Mouse (Mus musculus): ENCODE results near the gene Etl4.

DNA sequence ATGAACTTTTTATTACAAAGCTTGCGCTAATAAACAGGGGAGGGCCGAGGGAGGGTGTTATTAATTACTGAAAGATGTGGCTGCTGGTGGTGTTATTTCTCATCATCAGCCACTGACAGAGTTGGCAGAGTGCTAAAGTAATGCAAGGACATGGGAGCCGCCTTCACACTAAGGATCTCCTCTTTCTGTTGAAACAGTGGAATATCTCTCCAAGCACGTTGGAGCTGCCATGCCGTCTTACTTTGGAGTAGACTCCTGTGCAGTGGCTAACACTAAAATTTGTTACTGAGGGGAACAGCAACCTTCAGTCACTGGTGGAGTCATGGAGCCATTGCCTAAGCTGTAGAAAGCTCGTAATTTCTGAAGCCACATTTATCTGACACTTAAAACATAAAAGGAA is 694.0 kb downstream of the Etl4 start:
- no peak for TF ChIP-seq CTCF (IDR thresholded peaks at IDR 0.05; ENCODE audit: low read depth)
- no peak for TF ChIP-seq EP300 (optimal IDR thresholded peaks at IDR 0.05)
